Mouse (Mus musculus) limb, embryonic 15.5 days (tissue): ENCODE data around the gene Cpb1. TPM values are rescaled to one million over a fixed set of nuclear protein-coding genes. Genes with fewer than 3 reads are reported as not detected.

Experiments
- ATAC-seq: fragments of 200-750 bp; cut with Nextera tagmentation; 2 replicates; pipeline ENCODE4 v1.8.0; 2017; ENCODE audit warnings: low read depth, moderate TSS enrichment; ENCODE audit not compliant: insufficient number of reproducible peaks, low FRiP score, low TSS enrichment
- H3K27ac ChIP-seq: fragments of 300-500 bp; sonication (generic); 2 replicates; pipeline ENCODE4 v1.5.1; 2015; ENCODE audit warnings: moderate library complexity, mild to moderate bottlenecking, inconsistent platforms
- H3K27me3 ChIP-seq: fragments of 300-500 bp; sonication (generic); 2 replicates; pipeline ENCODE4 v1.6.1; 2015; ENCODE audit warnings: inconsistent platforms
- H3K36me3 ChIP-seq: fragments of 300-500 bp; sonication (generic); 2 replicates; pipeline ENCODE4 v1.6.1; 2015; ENCODE audit warnings: inconsistent platforms
- H3K4me1 ChIP-seq: fragments of 300-500 bp; sonication (generic); 2 replicates; pipeline ENCODE4 v1.6.1; 2015; ENCODE audit warnings: inconsistent platforms
- H3K4me2 ChIP-seq: fragments of 300-500 bp; sonication (generic); 2 replicates; pipeline ENCODE4 v1.6.1; 2015; ENCODE audit warnings: mild to moderate bottlenecking, inconsistent platforms
- H3K4me3 ChIP-seq: fragments of 300-500 bp; sonication (generic); 2 replicates; pipeline ENCODE4 v1.5.1; 2015; ENCODE audit warnings: mild to moderate bottlenecking, inconsistent platforms
- H3K9ac ChIP-seq: fragments of 300-500 bp; sonication (generic); 2 replicates; pipeline ENCODE4 v1.6.1; 2015; ENCODE audit warnings: inconsistent platforms
- H3K9me3 ChIP-seq: fragments of 300-500 bp; sonication (generic); 2 replicates; pipeline ENCODE4 v1.6.1; 2016; ENCODE audit warnings: inconsistent platforms
- WGBS: fragments of 180-500 bp; shearing (Covaris S2); methylation state at CpG from one replicate; pipeline ENCODE4 v1.1.7; 2015; 5-methylcytosine and 5-hydroxymethylcytosine counted together
- polyA plus RNA-seq: library from polyadenylated mRNA; unstranded; fragments of >200 nt; fragmentation: Nextera tagmentation; extraction: Ambion mirVana; gene quantifications from 2 replicates; pipeline ENCODE4 v1.2.1, GENCODE M21; 2015

The Cpb1 gene
- 0.51 and 0.55 TPM in 2 replicates for polyA plus RNA-seq

GRCm38 (mm10) chr3:20275633-20276032 is at the start of gene Cpb1:
Cpb1 (minus strand) TSS chr3:20275733.
- no peak for ATAC-seq
- no peaks in the 10 kb centered on the region for H3K4me1 ChIP-seq
- H3K36me3 ChIP-seq, result no peaks in the 10 kb centered on the region
- H3K9ac ChIP-seq, result no peak within 1 kb of the TSS
- no peak within 1 kb of the TSS for H3K27ac ChIP-seq
- H3K9me3 ChIP-seq, result no peaks in the 10 kb centered on the region
- H3K4me3 ChIP-seq, result no peak within 1 kb of the TSS
- no peaks in the 10 kb centered on the region for H3K27me3 ChIP-seq
- H3K4me2 ChIP-seq, result no peak within 1 kb of the TSS
- WGBS, result 83% methylated on average over 3 of the region's 3 CpGs

GRCm38 (mm10) chr3:20317233-20317632 is 41.7 kb upstream of the Cpb1 start:
- Histone ChIP-seq H3K4me1 (no peaks in the 10 kb centered on the region), H3K9me3 (no peaks in the 10 kb centered on the region), H3K4me2 (no peak overlapping the region), H3K9ac (no peak overlapping the region), H3K36me3 (no peaks in the 10 kb centered on the region), H3K27me3 (no peaks in the 10 kb centered on the region), H3K4me3 (no peak overlapping the region), H3K27ac (no peak overlapping the region)
- no peak for ATAC-seq
- 45% methylated on average over 1 of the region's 1 CpGs for WGBS

- Histone ChIP-seq H3K4me3 (no peak overlapping the region), H3K36me3 (no peaks in the 10 kb centered on the region), H3K4me2 (no peak overlapping the region), H3K4me1 (no peaks in the 10 kb centered on the region), H3K27me3 (no peaks in the 10 kb centered on the region), H3K9me3 (no peaks in the 10 kb centered on the region), H3K27ac (no peak overlapping the region), H3K9ac (no peak overlapping the region)
- no peak for ATAC-seq
- WGBS, result 67% methylated on average over 4 of the region's 4 CpGs
Observed at GRCm38 (mm10) chr3:20309142-20309541, 33.6 kb upstream of the Cpb1 start.

DNA sequence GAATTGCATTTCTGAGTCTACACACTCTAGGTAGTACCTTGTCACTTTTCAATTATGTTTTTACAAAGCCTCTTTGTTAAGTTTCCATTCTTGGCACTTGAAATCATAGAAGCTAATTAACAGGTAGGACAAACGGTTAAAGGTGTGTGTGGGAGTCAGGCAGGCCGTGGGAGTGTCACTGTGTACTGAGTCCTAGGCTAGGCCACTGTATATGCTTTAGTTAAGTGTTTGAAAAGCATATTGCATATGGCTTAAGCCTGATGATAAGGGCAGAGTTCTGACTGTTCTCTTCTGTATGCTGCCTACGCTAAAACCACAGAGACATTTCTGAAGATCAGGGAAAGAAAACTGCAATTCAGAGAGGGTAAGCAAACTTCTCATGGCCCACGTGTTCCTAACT is 31.7 kb upstream of the Cpb1 start:
- H3K4me3 ChIP-seq, result no peak overlapping the region
- no peaks in the 10 kb centered on the region for H3K36me3 ChIP-seq
- no peak for ATAC-seq
- H3K4me1 ChIP-seq, result no peaks in the 10 kb centered on the region
- no peak overlapping the region for H3K27ac ChIP-seq
- WGBS, result 64% methylated on average over 4 of the region's 4 CpGs
- H3K4me2 ChIP-seq, result no peak overlapping the region
- no peaks in the 10 kb centered on the region for H3K9me3 ChIP-seq
- H3K27me3 ChIP-seq, result no peaks in the 10 kb centered on the region
- H3K9ac ChIP-seq, result no peak overlapping the region

- ATAC-seq, result no peak
Observed at GRCm38 (mm10) chr3:20304758-20305352, 29.3 kb upstream of the Cpb1 start.

GRCm38 (mm10) chr3:20295546-20295945 is 20.0 kb upstream of the Cpb1 start:
- Histone ChIP-seq H3K27me3 (no peaks in the 10 kb centered on the region), H3K4me3 (no peak overlapping the region), H3K9ac (no peak overlapping the region), H3K4me2 (no peak overlapping the region), H3K9me3 (no peaks in the 10 kb centered on the region), H3K27ac (no peak overlapping the region), H3K36me3 (no peaks in the 10 kb centered on the region), H3K4me1 (no peaks in the 10 kb centered on the region)
- ATAC-seq, result no peak
- 84% methylated on average over 3 of the region's 3 CpGs for WGBS

More at GRCm38 (mm10) chr3:20304758-20305352, 29.3 kb upstream of the Cpb1 start:
- Histone ChIP-seq H3K27ac (no peak overlapping the region), H3K9ac (no peak overlapping the region), H3K36me3 (no peaks in the 10 kb centered on the region), H3K27me3 (no peaks in the 10 kb centered on the region), H3K9me3 (no peaks in the 10 kb centered on the region), H3K4me1 (no peaks in the 10 kb centered on the region), H3K4me2 (no peak overlapping the region), H3K4me3 (no peak overlapping the region)
- WGBS, result 33% methylated on average over 2 of the region's 2 CpGs

GRCm38 (mm10) chr3:20294542-20295348 is 19.2 kb upstream of the Cpb1 start:
- Histone ChIP-seq H3K9ac (no peak overlapping the region), H3K27ac (no peak overlapping the region), H3K36me3 (no peaks in the 10 kb centered on the region), H3K4me1 (no peaks in the 10 kb centered on the region), H3K9me3 (no peaks in the 10 kb centered on the region), H3K4me2 (no peak overlapping the region), H3K27me3 (no peaks in the 10 kb centered on the region), H3K4me3 (no peak overlapping the region)
- ATAC-seq, result no peak
- WGBS, result 76% methylated on average over 9 of the region's 9 CpGs

- no peaks in the 10 kb centered on the region for H3K9me3 ChIP-seq
- ATAC-seq, result no peak
- no peaks in the 10 kb centered on the region for H3K27me3 ChIP-seq
Observed at GRCm38 (mm10) chr3:20291370-20291769, 15.8 kb upstream of the Cpb1 start.

DNA sequence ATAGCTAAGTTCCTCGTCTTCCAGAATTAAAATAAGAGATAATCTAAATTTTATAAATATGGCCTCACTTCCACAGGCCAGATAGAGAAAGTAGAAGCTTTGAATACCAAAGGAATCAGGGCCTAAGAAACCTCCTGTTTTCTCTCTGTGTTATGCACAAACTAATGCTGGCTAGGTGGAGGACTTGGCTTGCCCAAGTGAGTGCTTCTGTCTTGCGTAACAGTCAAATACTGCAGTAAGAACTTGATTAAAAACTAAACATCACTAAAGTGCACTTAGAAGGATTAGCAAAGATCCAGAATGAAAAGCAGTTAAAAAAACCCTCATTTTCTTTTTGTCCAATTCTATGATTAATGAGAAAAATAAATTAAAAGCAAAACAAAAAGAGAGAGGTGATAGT is 13.2 kb upstream of the Cpb1 start:
- Histone ChIP-seq H3K4me3 (no peak overlapping the region), H3K27me3 (no peaks in the 10 kb centered on the region), H3K9ac (no peak overlapping the region), H3K9me3 (no peaks in the 10 kb centered on the region), H3K4me1 (no peaks in the 10 kb centered on the region), H3K4me2 (no peak overlapping the region), H3K27ac (no peak overlapping the region), H3K36me3 (no peaks in the 10 kb centered on the region)
- WGBS, result 89% methylated on average over 2 of the region's 2 CpGs
- no peak for ATAC-seq

More at GRCm38 (mm10) chr3:20291370-20291769, 15.8 kb upstream of the Cpb1 start:
- Histone ChIP-seq H3K36me3 (no peaks in the 10 kb centered on the region), H3K4me3 (no peak overlapping the region), H3K27ac (no peak overlapping the region), H3K4me1 (no peaks in the 10 kb centered on the region), H3K4me2 (no peak overlapping the region), H3K9ac (no peak overlapping the region)

DNA sequence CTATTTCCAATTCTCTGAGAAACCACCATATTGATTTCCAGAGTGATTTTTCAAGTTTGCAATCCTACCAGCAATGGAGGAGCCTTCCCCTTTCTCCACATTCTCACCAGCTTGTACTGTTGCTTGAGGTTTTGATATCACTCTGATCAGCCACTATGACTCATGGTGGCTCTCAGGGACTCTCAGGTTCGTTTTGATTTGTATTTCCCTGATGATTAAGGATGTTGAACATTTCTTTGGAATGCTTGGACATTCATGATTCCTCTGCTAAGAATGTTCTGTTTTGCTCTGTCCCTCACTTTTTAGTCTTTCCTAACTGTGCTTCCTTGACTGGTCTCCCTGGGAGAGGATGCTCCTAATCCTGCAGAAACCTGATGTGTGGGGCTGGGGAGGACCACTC is 6.3 kb upstream of the Cpb1 start:
- Histone ChIP-seq H3K27ac (no peak overlapping the region), H3K4me3 (no peak overlapping the region), H3K9ac (no peak overlapping the region), H3K9me3 (no peaks in the 10 kb centered on the region), H3K4me1 (no peaks in the 10 kb centered on the region), H3K4me2 (no peak overlapping the region), H3K36me3 (no peaks in the 10 kb centered on the region), H3K27me3 (no peaks in the 10 kb centered on the region)
- WGBS, result 47% methylated on average over 1 of the region's 1 CpGs
- no peak for ATAC-seq

DNA sequence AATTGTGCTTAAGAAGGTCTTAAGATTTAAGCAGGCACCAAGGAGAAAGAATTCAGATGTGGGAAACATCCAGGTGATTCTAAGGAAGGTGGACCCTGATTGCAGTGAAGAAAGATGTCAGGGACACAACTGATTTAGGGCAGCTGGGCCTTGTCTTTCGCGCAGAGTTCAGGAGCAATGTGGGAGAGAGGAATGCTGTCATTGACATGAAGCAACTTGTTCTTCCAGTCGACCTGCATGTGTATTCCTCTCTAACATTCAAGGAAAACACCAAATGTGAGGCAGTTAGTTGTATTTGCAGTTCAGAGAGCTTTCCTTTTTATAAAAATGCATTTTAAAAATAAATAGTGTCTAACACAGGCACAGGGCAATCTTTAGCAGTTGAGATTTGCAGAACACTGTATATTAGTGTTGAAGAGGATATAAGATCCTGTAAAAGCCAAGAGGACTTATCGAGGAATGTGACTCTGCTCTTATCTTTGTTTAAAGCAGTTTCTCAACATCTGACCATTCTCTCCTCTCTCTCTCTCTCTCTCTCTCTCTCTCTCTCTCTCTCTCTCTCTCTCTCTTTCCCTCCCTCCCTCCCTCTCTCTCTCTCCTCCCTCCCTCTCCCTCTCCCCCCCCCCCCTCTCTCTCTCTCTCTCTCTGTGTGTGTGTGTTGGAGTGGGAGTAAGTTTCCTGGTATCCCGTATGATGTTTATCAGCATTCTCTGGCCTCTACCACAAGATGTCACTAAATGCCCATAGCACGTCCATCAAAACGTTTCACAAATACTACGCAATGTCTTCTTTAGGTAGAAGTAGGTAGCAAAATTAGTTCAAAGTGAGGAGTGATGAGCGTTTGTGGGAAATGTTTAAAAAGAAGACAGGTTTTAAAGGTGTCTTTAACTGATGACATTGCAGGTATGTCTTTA is 20.7 kb downstream of the Cpb1 start:
- no peaks in the 10 kb centered on the region for H3K9me3 ChIP-seq
- H3K4me3 ChIP-seq, result no peak overlapping the region
- no peaks in the 10 kb centered on the region for H3K36me3 ChIP-seq
- H3K4me2 ChIP-seq, result no peak overlapping the region
- no peak for ATAC-seq
- H3K27me3 ChIP-seq, result no peaks in the 10 kb centered on the region
- no peak overlapping the region for H3K27ac ChIP-seq
- no peak overlapping the region for H3K9ac ChIP-seq
- no peaks in the 10 kb centered on the region for H3K4me1 ChIP-seq
- 33% methylated on average over 9 of the region's 9 CpGs for WGBS

GRCm38 (mm10) chr3:20243913-20244312 is 31.6 kb downstream of the Cpb1 start:
- no peak for ATAC-seq
- no peak overlapping the region for H3K27ac ChIP-seq
- WGBS, result 88% methylated on average over 1 of the region's 1 CpGs

More at GRCm38 (mm10) chr3:20243913-20244312, 31.6 kb downstream of the Cpb1 start:
- H3K4me3 ChIP-seq, result no peak overlapping the region
- no peaks in the 10 kb centered on the region for H3K9me3 ChIP-seq
- H3K27me3 ChIP-seq, result no peaks in the 10 kb centered on the region
- no peaks in the 10 kb centered on the region for H3K4me1 ChIP-seq
- no peak overlapping the region for H3K9ac ChIP-seq
- no peak overlapping the region for H3K4me2 ChIP-seq
- no peaks in the 10 kb centered on the region for H3K36me3 ChIP-seq
